Mouse (Mus musculus) c-Kit-positive CD71-negative TER-119-negative erythroid progenitor cells, embryonic 14.5 days (primary cell): ENCODE results near the gene Hepacam.

Experiments
- DNase-seq: peaks from one replicate; pipeline ENCODE4 v3.0.0-alpha.2; 2013; ENCODE audit warnings: low read depth

The Hepacam gene

GRCm38 (mm10) chr9:37384284-37385182 is 17.4 kb downstream of the Hepacam start:
- no peak for DNase-seq

DNA sequence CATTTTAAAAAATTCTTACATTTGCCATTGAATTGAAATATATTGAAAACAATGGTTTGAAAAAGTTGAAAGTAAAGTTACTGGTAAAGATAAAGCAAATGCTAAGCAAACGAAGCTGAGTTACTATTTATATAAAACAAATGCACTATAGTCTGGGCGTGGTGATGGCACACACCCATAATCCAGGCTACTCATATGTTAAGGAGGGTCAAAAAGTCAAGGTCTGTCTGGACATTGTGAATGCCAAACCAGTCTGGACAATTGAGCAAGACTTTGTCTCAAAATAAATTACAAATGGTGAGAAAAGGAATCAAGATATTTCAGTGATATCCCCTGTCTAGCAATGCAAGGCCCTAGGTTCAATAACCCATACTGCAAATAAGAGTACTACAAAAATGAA is 23.7 kb downstream of the Hepacam start:
- DNase-seq: no peak

GRCm38 (mm10) chr9:37392071-37392470 is 24.9 kb downstream of the Hepacam start:
- DNase-seq: no peak

GRCm38 (mm10) chr9:37393482-37394131 is 26.5 kb downstream of the Hepacam start:
- DNase-seq: no peak

- DNase-seq: no peak
Observed at GRCm38 (mm10) chr9:37400585-37400984, 33.4 kb downstream of the Hepacam start.

GRCm38 (mm10) chr9:37401802-37402201 is 34.7 kb downstream of the Hepacam start, which contains the start of gene Robo4:
TSS of gene Robo4 (plus strand) at chr9:37401897.
- no peak for DNase-seq

DNA sequence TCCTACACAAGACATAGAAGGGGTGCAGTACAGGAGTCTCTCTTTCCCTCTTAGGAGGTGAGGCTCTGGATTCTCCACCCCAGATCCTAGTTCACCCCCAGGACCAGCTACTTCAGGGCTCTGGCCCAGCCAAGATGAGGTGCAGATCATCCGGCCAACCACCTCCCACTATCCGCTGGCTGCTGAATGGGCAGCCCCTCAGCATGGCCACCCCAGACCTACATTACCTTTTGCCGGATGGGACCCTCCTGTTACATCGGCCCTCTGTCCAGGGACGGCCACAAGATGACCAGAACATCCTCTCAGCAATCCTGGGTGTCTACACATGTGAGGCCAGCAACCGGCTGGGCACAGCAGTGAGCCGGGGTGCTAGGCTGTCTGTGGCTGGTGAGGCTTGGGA is 35.4 kb downstream of the Hepacam start:
- DNase-seq: no peak

DNA sequence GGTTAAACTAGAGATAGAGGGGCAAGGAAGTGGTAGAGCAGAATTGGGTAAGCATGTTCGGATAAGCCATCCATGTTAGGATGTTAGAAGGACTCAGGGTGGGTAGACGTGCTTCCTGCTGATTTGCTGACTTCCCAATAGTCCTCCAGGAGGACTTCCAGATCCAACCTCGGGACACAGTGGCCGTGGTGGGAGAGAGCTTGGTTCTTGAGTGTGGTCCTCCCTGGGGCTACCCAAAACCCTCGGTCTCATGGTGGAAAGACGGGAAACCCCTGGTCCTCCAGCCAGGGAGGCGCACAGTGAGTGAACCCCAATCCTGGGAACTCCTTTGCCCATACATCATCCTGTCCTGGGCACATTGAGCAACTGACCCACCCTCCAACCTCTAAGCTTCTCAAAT is 35.9 kb downstream of the Hepacam start:
- DNase-seq: no peak

DNA sequence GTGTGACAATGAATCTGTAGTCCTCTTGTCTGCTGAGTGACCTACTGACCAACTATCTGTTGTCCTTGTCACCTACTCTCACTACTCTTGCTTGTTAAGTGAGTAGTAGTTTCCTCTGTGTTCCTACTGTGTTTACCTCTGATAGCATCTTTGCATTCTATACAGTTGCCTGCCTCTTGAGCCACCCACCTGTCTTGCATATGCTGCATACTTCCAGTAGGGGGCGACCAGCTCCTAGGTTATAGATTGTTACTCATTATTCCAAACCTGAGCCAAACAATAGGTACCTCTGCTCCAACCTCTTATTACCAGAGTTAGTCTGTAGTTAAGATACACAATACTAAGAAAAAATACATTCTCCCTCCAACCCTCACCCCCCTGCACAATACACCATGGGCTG is 39.2 kb downstream of the Hepacam start:
- no peak for DNase-seq

DNA sequence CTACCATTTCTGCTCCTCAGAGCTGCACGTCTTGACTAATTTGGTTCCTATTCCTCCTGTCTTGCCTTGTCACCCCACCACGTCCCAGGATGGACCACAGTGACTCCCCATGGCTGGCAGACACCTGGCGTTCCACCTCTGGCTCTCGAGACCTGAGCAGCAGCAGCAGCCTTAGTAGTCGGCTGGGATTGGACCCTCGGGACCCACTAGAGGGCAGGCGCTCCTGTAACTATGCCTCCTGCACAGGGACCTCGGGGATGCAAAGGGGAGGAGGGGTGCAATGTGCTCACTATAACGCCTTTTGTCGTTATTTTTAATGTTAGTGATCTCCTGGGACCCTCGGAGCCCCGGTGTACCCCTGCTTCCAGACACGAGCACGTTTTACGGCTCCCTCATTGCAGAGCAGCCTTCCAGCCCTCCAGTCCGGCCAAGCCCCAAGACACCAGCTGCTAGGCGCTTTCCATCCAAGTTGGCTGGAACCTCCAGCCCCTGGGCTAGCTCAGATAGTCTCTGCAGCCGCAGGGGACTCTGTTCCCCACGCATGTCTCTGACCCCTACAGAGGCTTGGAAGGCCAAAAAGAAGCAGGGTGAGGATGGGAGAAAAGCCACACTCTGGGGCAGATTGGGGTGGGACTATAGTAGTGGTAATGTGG is 40.8 kb downstream of the Hepacam start:
- DNase-seq: no peak

- DNase-seq: no peak
Observed at GRCm38 (mm10) chr9:37409698-37410445, 42.7 kb downstream of the Hepacam start.

GRCm38 (mm10) chr9:37412989-37413388 is 45.8 kb downstream of the Hepacam start:
- DNase-seq: no peak

GRCm38 (mm10) chr9:37414666-37415065 is 47.5 kb downstream of the Hepacam start:
- no peak for DNase-seq

GRCm38 (mm10) chr9:37418791-37419190 is 51.6 kb downstream of the Hepacam start:
- DNase-seq: no peak

GRCm38 (mm10) chr9:37420676-37421075 is 53.5 kb downstream of the Hepacam start:
- DNase-seq: peak; percentile 82

DNA sequence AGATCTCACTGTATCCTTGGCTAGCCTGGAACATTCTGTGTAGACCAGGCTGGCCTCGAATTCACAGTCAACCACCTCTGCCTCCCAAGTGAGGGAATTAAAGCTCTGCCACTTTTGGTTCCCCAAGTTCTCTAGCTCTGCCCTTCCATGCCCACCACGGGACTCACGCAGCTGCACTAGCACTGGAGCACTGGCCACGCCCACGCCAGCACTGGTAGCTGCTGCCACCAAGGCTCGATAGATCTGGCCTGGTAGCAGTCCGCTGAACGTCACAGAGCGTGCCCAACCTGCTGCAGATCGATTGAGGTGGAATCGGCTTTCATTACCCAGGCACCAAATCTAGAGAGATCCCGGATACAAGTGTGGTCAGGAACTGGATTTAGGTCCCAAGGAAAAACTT is 54.1 kb downstream of the Hepacam start:
- DNase-seq: no peak

DNA sequence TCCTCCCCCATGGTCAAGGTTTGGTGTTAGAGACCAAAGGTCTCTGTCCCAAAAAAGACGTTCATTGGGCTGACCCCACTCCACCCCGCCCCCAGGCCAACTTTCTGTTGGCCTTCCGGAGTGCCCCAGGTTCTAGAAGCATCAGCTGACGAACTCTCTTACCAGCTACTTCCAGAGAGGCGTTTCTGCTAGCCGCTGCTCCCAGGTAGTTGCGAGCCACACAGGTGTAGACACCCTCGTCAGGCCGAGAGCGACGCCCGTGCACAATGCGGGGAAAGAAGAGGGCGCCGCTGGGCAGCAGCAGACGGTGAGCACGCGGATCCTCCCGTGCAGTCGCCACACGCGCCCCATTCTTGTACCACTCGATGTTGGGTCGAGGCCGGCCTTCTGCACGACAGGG is 62.2 kb downstream of the Hepacam start:
- DNase-seq: no peak

DNA sequence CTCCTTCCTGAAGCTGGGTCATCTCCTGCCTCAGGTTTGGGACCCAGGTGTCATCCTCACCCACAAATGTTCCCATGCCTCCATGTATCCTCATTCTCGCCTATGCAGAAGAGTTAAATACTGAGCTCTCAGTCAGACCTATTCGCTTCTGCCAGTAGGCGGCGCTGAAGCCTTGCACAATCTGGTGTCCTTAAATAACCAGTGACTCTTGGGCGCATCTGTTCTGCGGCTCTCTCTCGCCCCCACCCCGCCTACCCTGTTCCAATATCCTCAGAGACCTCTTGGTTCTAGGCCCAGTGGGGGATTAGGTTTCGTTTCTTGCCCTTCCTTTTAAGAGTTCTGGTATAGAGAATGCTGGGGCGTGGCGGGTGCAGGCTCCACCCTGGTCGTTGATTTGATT is 63.4 kb downstream of the Hepacam start:
- DNase-seq: peak; percentile 91

GRCm38 (mm10) chr9:37432026-37432666 is 65.0 kb downstream of the Hepacam start:
- DNase-seq: no peak

DNA sequence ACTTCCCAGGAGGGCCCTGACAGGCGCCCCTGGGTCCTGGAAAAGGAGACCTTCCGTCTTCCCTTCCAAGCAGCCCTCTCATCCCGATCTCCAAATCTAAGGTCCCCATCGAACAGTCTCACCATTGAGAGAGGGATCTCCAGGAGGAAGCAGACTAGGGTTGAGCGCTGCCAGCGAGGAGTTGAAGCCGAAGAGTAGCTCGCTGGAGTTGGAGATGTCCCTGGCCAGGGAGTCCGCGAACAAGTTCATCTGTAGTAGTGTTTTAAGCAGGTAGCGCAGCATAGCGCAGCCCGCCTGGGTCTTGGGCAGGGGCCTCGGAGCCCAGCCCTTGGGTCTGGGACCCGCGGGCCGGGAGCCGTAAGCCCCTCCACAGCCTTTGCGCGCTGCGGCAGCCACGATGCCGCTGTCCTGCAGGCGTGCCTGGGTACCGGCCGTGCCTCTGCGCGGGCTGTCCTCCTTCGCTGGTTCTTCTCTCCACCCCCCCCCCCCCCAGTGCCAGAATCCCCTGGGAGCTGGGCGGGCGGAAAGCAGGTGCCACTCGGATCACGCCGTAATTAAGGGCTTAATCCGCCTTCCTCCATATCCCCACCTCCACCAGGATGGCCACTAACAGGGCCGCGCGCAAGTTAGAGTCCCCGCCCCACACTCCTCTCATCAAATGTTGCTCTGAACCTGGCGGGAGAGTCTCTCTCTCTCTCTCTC is 65.7 kb downstream of the Hepacam start, which contains the start of gene Robo3:
Robo3 (minus strand) TSS at position 527 of the 702 bp plus-strand sequence.
- DNase-seq: no peak
